Mouse (Mus musculus) cerebellum, postnatal 25 days (tissue): ENCODE measurements around the gene Nus1.

Experiments used
- DNase-seq, 2 experiments: peaks; one replicate each; pipeline ENCODE4 v3.0.0; 2021; ENCODE audit warnings: mixed read lengths in 2 of 2

Gene Nus1

GRCm38 (mm10) chr10:52417998-52418860 lies 882 bp downstream of the Nus1 start:
- no peak for DNase-seq

- no peak for DNase-seq
Measured at GRCm38 (mm10) chr10:52418931-52419330, 1.6 kb downstream of the Nus1 start.

DNA sequence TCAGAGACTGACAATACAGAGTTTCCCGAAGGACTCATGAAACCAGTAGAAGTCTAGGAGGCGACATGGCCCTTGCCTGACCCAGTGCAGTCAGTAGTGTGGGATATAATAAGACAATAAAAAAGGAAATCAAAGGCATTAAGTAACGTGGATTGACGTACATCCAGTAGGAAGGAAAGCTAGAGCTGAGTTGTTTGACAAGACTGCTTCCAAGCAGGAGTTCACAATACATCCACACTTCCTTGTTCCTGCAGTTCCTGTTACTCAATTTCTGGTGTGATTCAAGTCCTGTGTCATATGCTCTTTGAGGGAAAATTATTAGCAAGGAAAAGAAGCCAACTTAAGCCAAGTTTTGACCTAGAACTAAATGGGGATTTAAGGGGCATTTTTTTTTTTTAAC lies 2.1 kb downstream of the Nus1 start:
- no peak for DNase-seq

DNA sequence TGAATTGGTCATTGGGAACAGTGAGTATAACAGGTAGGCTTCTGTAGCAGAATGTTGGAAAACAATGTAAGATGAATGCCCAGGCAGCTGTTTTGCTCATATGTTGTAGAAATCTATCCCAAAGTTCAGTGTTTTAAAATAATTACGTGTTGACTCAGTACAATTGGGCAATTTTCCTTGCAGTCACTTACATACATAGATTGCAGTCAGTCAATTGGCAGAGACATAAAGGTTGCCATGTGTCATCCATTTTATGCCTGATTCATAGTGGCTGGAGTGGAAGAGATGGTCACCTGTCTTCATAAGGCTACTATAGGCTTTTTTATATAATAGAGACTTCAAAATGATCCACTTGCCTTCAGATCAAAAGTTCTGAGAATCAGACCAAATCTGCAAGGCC lies 3.2 kb downstream of the Nus1 start:
- no peak for DNase-seq

- no peak for DNase-seq
Measured at GRCm38 (mm10) chr10:52421716-52422115, 4.4 kb downstream of the Nus1 start.

- no peak for DNase-seq
Measured at GRCm38 (mm10) chr10:52423097-52423496, 5.8 kb downstream of the Nus1 start.

DNA sequence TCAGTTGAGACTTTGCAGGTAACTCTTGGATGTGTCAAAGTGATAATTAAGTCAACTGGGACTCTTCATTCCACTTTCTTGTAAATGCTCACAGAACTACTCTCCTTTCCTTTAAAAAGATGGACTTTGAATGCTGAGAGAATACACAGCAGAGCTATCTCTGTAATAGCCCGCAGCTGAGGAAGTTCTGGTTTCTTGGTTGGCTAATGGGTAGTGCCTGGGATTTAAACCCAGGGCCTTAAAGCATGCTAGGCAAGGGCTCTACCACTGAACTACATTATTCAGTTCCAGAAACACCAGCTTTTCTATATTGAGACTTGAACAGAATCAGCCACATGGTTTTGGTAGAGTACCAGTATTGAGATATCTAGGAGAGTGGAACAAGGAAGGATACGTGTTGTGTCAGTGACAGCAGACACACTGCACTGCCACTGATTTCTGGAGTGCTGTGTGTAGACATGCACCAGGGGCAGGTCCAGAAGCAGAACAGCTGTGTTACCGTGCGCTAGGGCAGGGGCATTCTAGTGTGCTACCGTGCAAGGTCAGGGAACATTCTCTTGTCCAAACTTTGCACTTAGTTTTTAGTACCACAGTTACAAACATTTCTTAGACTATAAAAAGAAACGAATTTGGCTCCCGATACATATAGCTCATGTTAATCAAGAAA lies 9.1 kb downstream of the Nus1 start:
- DNase-seq: no peak

DNA sequence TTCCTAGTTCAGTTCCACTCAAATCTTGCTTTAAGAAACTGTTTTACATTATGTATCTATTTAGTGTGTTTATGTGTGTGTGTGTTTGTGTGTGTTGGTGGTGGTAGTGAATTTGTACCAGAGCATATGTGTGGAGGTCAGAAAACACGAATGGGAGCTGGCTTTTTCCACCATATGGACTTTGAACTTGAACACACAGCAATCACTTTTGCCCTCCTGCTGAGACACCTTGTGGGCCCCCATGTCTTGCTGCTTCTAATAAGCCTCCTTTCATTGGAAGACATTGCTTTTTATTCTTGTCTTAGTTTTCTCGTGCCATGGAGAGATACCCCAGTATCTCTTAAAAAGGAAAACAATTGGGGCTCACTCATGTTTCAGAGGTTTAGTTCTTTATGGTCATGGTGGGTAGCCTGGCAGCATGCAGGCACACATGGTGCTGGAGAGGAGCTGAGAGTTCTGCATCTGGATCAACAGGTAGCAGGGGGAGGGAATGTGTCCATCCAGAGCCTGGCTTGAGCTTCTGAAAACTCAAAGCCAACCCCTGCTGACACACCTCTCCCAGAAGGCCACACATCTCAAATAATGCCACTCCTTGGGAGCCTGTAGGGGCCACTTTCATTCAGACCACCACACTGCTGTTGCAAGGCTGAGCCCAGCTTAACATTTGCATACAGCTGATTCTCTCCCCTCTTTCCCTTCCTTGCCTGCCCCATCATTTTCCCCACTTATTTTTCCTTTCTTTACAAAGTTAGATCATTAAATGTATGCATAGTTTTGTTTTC lies 10.5 kb downstream of the Nus1 start:
- DNase-seq: no peak

- no peak for DNase-seq
Measured at GRCm38 (mm10) chr10:52430953-52431352, 13.6 kb downstream of the Nus1 start.

- DNase-seq: no peak
Measured at GRCm38 (mm10) chr10:52434836-52435235, 17.5 kb downstream of the Nus1 start.

- no peak for DNase-seq
Measured at GRCm38 (mm10) chr10:52460614-52461013, 43.3 kb downstream of the Nus1 start.

GRCm38 (mm10) chr10:52463941-52464739 lies 46.8 kb downstream of the Nus1 start:
- DNase-seq: no peak

GRCm38 (mm10) chr10:52471520-52471919 lies 54.2 kb downstream of the Nus1 start:
- DNase-seq: no peak
